Mouse (Mus musculus): Measurements from ENCODE around the gene Ereg. TPM values are rescaled to one million over a fixed set of nuclear protein-coding genes. Genes with fewer than 3 reads are reported as not detected.

The Ereg gene
- total and polyA plus RNA-seq, 2 experiments from 2014 or later, result 0.10 to 0.34 TPM

GRCm38 (mm10) chr5:91037756-91038155 lies 36.7 kb upstream of the Ereg start:
- H3K36me3 ChIP-seq (replicated peaks; ENCODE audit: control insufficient read depth, insufficient read depth, low read length), result no peaks in the 10 kb centered on the region
- H3K27me3 ChIP-seq (ENCODE audit: control insufficient read depth, insufficient read depth, low read length), result no peaks in the 10 kb centered on the region
- H3K4me1 ChIP-seq (ENCODE audit: control insufficient read depth, insufficient read depth), result 0 out of 2 replicates have a peak, but pooled peaks cover 7% of the 10 kb centered on the region
- no peak overlapping the region for H3K27ac ChIP-seq (ENCODE audit: low read depth)
- no peak overlapping the region for H3K4me3 ChIP-seq (ENCODE audit: low read depth, low read length)
- no peak for TF ChIP-seq CTCF (IDR thresholded peaks at IDR 0.05; ENCODE audit: low read depth)
- no peak for TF ChIP-seq EP300 (IDR thresholded peaks at IDR 0.05; ENCODE audit: low read depth)
- H3K9me3 ChIP-seq (replicated peaks; ENCODE audit: control insufficient read depth, low read length), result no peaks in the 10 kb centered on the region
- no peak overlapping the region for H3K9ac ChIP-seq (replicated peaks; ENCODE audit: low read depth, low read length)
- DNase-seq (ENCODE audit: low spot score) (no peak), ATAC-seq (ENCODE audit: insufficient read depth, low read depth) (no peak)
- 56% methylated on average over 2 of the region's 2 CpGs for WGBS
- no peak overlapping the region for H3K4me2 ChIP-seq (ENCODE audit: low read depth, low read length)

GRCm38 (mm10) chr5:91038547-91038946 lies 35.9 kb upstream of the Ereg start:
- Histone ChIP-seq H3K27ac (ENCODE audit: low read depth) (no peak overlapping the region), H3K4me3 (ENCODE audit: low read depth, low read length) (no peak overlapping the region), H3K27me3 (ENCODE audit: control insufficient read depth, insufficient read depth, low read length) (no peaks in the 10 kb centered on the region), H3K9me3 (replicated peaks; ENCODE audit: control insufficient read depth, low read length) (no peaks in the 10 kb centered on the region), H3K9ac (replicated peaks; ENCODE audit: low read depth, low read length) (no peak overlapping the region), H3K4me2 (ENCODE audit: low read depth, low read length) (no peak overlapping the region), H3K36me3 (replicated peaks; ENCODE audit: control insufficient read depth, insufficient read depth, low read length) (no peaks in the 10 kb centered on the region), H3K4me1 (ENCODE audit: control insufficient read depth, insufficient read depth) (0 out of 2 replicates have a peak, but pooled peaks cover 7% of the 10 kb centered on the region)
- 14% methylated on average over 2 of the region's 2 CpGs for WGBS
- no peak for TF ChIP-seq CTCF (IDR thresholded peaks at IDR 0.05; ENCODE audit: low read depth)
- TF ChIP-seq EP300 (IDR thresholded peaks at IDR 0.05; ENCODE audit: low read depth), result no peak
- ATAC-seq (ENCODE audit: insufficient read depth, low read depth) (no peak), DNase-seq (ENCODE audit: low spot score) (no peak)

GRCm38 (mm10) chr5:91038963-91039362 lies 35.5 kb upstream of the Ereg start:
- Histone ChIP-seq H3K27me3 (ENCODE audit: control insufficient read depth, insufficient read depth, low read length) (no peaks in the 10 kb centered on the region), H3K9me3 (replicated peaks; ENCODE audit: control insufficient read depth, low read length) (no peaks in the 10 kb centered on the region), H3K4me1 (ENCODE audit: control insufficient read depth, insufficient read depth) (0 out of 2 replicates have a peak, but pooled peaks cover 7% of the 10 kb centered on the region), H3K4me2 (ENCODE audit: low read depth, low read length) (no peak overlapping the region), H3K9ac (replicated peaks; ENCODE audit: low read depth, low read length) (no peak overlapping the region), H3K27ac (ENCODE audit: low read depth) (no peak overlapping the region), H3K36me3 (replicated peaks; ENCODE audit: control insufficient read depth, insufficient read depth, low read length) (no peaks in the 10 kb centered on the region), H3K4me3 (ENCODE audit: low read depth, low read length) (no peak overlapping the region)
- no peak for ATAC-seq (ENCODE audit: insufficient read depth, low read depth)
- 61% methylated on average over 2 of the region's 2 CpGs for WGBS
- no peak for DNase-seq (ENCODE audit: low spot score)
- TF ChIP-seq EP300 (IDR thresholded peaks at IDR 0.05; ENCODE audit: low read depth) (no peak), CTCF (IDR thresholded peaks at IDR 0.05; ENCODE audit: low read depth) (no peak)

GRCm38 (mm10) chr5:91047987-91048386 lies 26.4 kb upstream of the Ereg start:
- Histone ChIP-seq H3K27ac (ENCODE audit: low read depth) (no peak overlapping the region), H3K4me3 (ENCODE audit: low read depth, low read length) (no peak overlapping the region), H3K4me1 (ENCODE audit: control insufficient read depth, insufficient read depth) (no peaks in the 10 kb centered on the region), H3K36me3 (replicated peaks; ENCODE audit: control insufficient read depth, insufficient read depth, low read length) (no peaks in the 10 kb centered on the region), H3K9me3 (replicated peaks; ENCODE audit: control insufficient read depth, low read length) (no peaks in the 10 kb centered on the region), H3K4me2 (ENCODE audit: low read depth, low read length) (no peak overlapping the region), H3K9ac (replicated peaks; ENCODE audit: low read depth, low read length) (no peak overlapping the region), H3K27me3 (ENCODE audit: control insufficient read depth, insufficient read depth, low read length) (no peaks in the 10 kb centered on the region)
- no peak for DNase-seq (ENCODE audit: low spot score)
- ATAC-seq (ENCODE audit: insufficient read depth, low read depth), result no peak
- no peak for TF ChIP-seq EP300 (IDR thresholded peaks at IDR 0.05; ENCODE audit: low read depth)
- TF ChIP-seq CTCF (IDR thresholded peaks at IDR 0.05; ENCODE audit: low read depth), result no peak
- 75% methylated on average over 6 of the region's 6 CpGs for WGBS

GRCm38 (mm10) chr5:91048397-91048796 lies 26.0 kb upstream of the Ereg start:
- DNase-seq (ENCODE audit: low spot score) (no peak), ATAC-seq (ENCODE audit: insufficient read depth, low read depth) (no peak)
- Histone ChIP-seq H3K27ac (ENCODE audit: low read depth) (no peak overlapping the region), H3K4me2 (ENCODE audit: low read depth, low read length) (no peak overlapping the region), H3K4me3 (ENCODE audit: low read depth, low read length) (no peak overlapping the region), H3K9me3 (replicated peaks; ENCODE audit: control insufficient read depth, low read length) (no peaks in the 10 kb centered on the region), H3K4me1 (ENCODE audit: control insufficient read depth, insufficient read depth) (no peaks in the 10 kb centered on the region), H3K36me3 (replicated peaks; ENCODE audit: control insufficient read depth, insufficient read depth, low read length) (no peaks in the 10 kb centered on the region), H3K9ac (replicated peaks; ENCODE audit: low read depth, low read length) (no peak overlapping the region), H3K27me3 (ENCODE audit: control insufficient read depth, insufficient read depth, low read length) (no peaks in the 10 kb centered on the region)
- TF ChIP-seq CTCF (IDR thresholded peaks at IDR 0.05; ENCODE audit: low read depth) (no peak), EP300 (IDR thresholded peaks at IDR 0.05; ENCODE audit: low read depth) (no peak)
- WGBS, result 67% methylated on average over 8 of the region's 8 CpGs

- no peaks in the 10 kb centered on the region for H3K36me3 ChIP-seq (replicated peaks; ENCODE audit: control insufficient read depth, insufficient read depth, low read length)
- H3K27me3 ChIP-seq (ENCODE audit: control insufficient read depth, insufficient read depth, low read length), result 0 out of 2 replicates have a peak, but pooled peaks cover 2% of the 10 kb centered on the region
- no peak for ATAC-seq (ENCODE audit: insufficient read depth, low read depth)
- 64% methylated on average over 4 of the region's 4 CpGs for WGBS
- H3K4me2 ChIP-seq (ENCODE audit: low read depth, low read length), result no peak overlapping the region
- H3K4me3 ChIP-seq (ENCODE audit: low read depth, low read length), result no peak overlapping the region
- H3K9me3 ChIP-seq (replicated peaks; ENCODE audit: control insufficient read depth, low read length), result no peaks in the 10 kb centered on the region
- H3K9ac ChIP-seq (replicated peaks; ENCODE audit: low read depth, low read length), result no peak overlapping the region
- H3K27ac ChIP-seq (ENCODE audit: low read depth), result no peak overlapping the region
- TF ChIP-seq CTCF (IDR thresholded peaks at IDR 0.05; ENCODE audit: low read depth), result no peak
- no peak for TF ChIP-seq EP300 (IDR thresholded peaks at IDR 0.05; ENCODE audit: low read depth)
- no peak for DNase-seq (ENCODE audit: low spot score)
- peaks cover 6% of the 10 kb centered on the region; the same call in 1 of the 2 replicates for H3K4me1 ChIP-seq (ENCODE audit: control insufficient read depth, insufficient read depth)
These were observed 2.1 kb upstream of the Ereg start for GRCm38 (mm10) chr5:91072340-91072739.
